ENCODE assay signal across 7 mouse cellular contexts in genomic region chr15:85646639-85647277, GRCm38 (mm10).
DNase-seq lines count a peak whose midpoint lies in the region; ATAC-seq and TF ChIP-seq lines count a peak whose summit lies in the region.

No protein-coding gene starts in this region.

- H3K4me1 ChIP-seq in spleen, adult 2 months (ENCODE audit: control insufficient read depth, insufficient read depth, insufficient read length): peaks cover 8% of the 10 kb centered on the region; the same call in 1 of the 2 replicates
- no peaks in the 10 kb centered on the region for H3K4me1 ChIP-seq in liver, embryonic 14.5 days (replicated peaks; ENCODE audit: control insufficient read depth in 2 of 2, insufficient read depth in 2 of 2, low read length in 1 of 2)
- H3K4me1 ChIP-seq in stomach, postnatal 0 days (replicated peaks; ENCODE audit: control insufficient read depth, insufficient read depth): peaks cover 6% of the 10 kb centered on the region; the same call in 1 of the 2 replicates

- H3K27ac ChIP-seq in spleen, adult 2 months (ENCODE audit: insufficient read depth, low read length): peak overlapping the region; percentile 65
- no peak overlapping the region for H3K27ac ChIP-seq in liver, embryonic 14.5 days
- peak overlapping the region; percentile 93 for H3K27ac ChIP-seq in stomach, postnatal 0 days (replicated peaks)

- peak; percentile 10; the same call in 1 of the 2 replicates for ATAC-seq in granulocyte monocyte progenitor cell, adult 5-6 weeks (replicated peaks; ENCODE audit: poor library complexity, severe bottlenecking)
- ATAC-seq in liver, embryonic 14.5 days (ENCODE audit: insufficient read depth): no peak
- peak; percentile 51; the same call in 1 of the 2 replicates for ATAC-seq in stomach, postnatal 0 days (ENCODE audit: low FRiP score, low TSS enrichment)

- H3K27me3 ChIP-seq in spleen, adult 2 months (ENCODE audit: control insufficient read depth, insufficient read depth, low read length): no peaks in the 10 kb centered on the region
- H3K27me3 ChIP-seq in liver, embryonic 14.5 days (ENCODE audit: control insufficient read depth, insufficient read depth, low read length): peaks cover 17% of the 10 kb centered on the region
- H3K27me3 ChIP-seq in stomach, postnatal 0 days (ENCODE audit: control insufficient read depth, insufficient read depth, low read length): no peaks in the 10 kb centered on the region

- no peak for TF ChIP-seq EP300 in liver, embryonic 14.5 days (IDR thresholded peaks at IDR 0.05; ENCODE audit: low read depth)
- no peak for TF ChIP-seq EP300 in stomach, postnatal 0 days (optimal IDR thresholded peaks at IDR 0.05)

- H3K4me2 ChIP-seq in liver, embryonic 14.5 days (ENCODE audit: low read depth): peak overlapping the region; percentile 48
- peak overlapping the region; percentile 91 for H3K4me2 ChIP-seq in stomach, postnatal 0 days (replicated peaks; ENCODE audit: low read depth)

- WGBS in spleen, adult 2 months: 14% methylated on average over 10 of the region's 10 CpGs
- 21% methylated on average over 10 of the region's 10 CpGs for WGBS in liver, embryonic 14.5 days (ENCODE audit: insufficient replicate concordance)
- WGBS in stomach, postnatal 0 days: 38% methylated on average over 7 of the region's 10 CpGs

- no peak overlapping the region for H3K9ac ChIP-seq in liver, embryonic 14.5 days (replicated peaks)
- peak overlapping the region; percentile 93 for H3K9ac ChIP-seq in stomach, postnatal 0 days (ENCODE audit: low read length)

- no peak for TF ChIP-seq POLR2A in spleen, adult 2 months (IDR thresholded peaks at IDR 0.05; ENCODE audit: low read depth, low read length)

- TF ChIP-seq CTCF in spleen, adult 2 months (IDR thresholded peaks at IDR 0.05; ENCODE audit: extremely low read depth, insufficient read depth, insufficient read length, insufficient replicate concordance): no peak
- TF ChIP-seq CTCF in liver, embryonic 14.5 days (IDR thresholded peaks at IDR 0.05; ENCODE audit: low read depth): no peak
- TF ChIP-seq CTCF in stomach, postnatal 0 days (IDR thresholded peaks at IDR 0.05; ENCODE audit: low read depth): no peak

- no peaks in the 10 kb centered on the region for H3K9me3 ChIP-seq in liver, embryonic 14.5 days (ENCODE audit: control insufficient read depth, low read length)
- H3K9me3 ChIP-seq in stomach, postnatal 0 days (ENCODE audit: control insufficient read depth, low read length): no peaks in the 10 kb centered on the region

- peak overlapping the region; percentile 71 for H3K4me3 ChIP-seq in spleen, adult 2 months (ENCODE audit: extremely low read depth, insufficient read depth, insufficient read length)
- no peak overlapping the region for H3K4me3 ChIP-seq in liver, embryonic 14.5 days (ENCODE audit: insufficient read depth in 1 of 2, low read depth in 2 of 2, low read length in 2 of 2)
- peak overlapping the region; percentile 61 for H3K4me3 ChIP-seq in stomach, postnatal 0 days (ENCODE audit: low read depth, low read length)

- no peak for DNase-seq in spleen, adult 2 months (ENCODE audit: low read depth in 1 of 2, low spot score in 2 of 2)
- DNase-seq in spleen, postnatal 36 days (ENCODE audit: low spot score in 2 of 2): no peak
- no peak for DNase-seq in liver, embryonic 14.5 days (ENCODE audit: low read depth in 3 of 3, low spot score in 3 of 3)
- peak; percentile 28 for DNase-seq in stomach, postnatal 0 days (ENCODE audit: low spot score)
- no peak for DNase-seq in left cerebral cortex, adult 8-10 months (ENCODE audit: low spot score in 2 of 2)
- DNase-seq in spleen, postnatal 4 days (ENCODE audit: low spot score in 2 of 2): no peak

- H3K36me3 ChIP-seq in spleen, adult 2 months (ENCODE audit: control insufficient read depth, insufficient read depth, low read length): no peaks in the 10 kb centered on the region
- no peaks in the 10 kb centered on the region for H3K36me3 ChIP-seq in liver, embryonic 14.5 days (replicated peaks; ENCODE audit: control insufficient read depth, insufficient read depth, low read depth)
- H3K36me3 ChIP-seq in stomach, postnatal 0 days (ENCODE audit: control insufficient read depth, insufficient read depth, low read length): no peaks in the 10 kb centered on the region

Comparison
In these comparisons a context has a peak if more than half of its experiments do, and no peak if none do; other contexts are left out.
1. H3K4me3 ChIP-seq: peak in spleen, adult 2 months (single experiment) and stomach, postnatal 0 days (single experiment); none in liver, embryonic 14.5 days (0 of 2).